ENCODE assay signal across 8 mouse cellular contexts in the genomic region with DNA sequence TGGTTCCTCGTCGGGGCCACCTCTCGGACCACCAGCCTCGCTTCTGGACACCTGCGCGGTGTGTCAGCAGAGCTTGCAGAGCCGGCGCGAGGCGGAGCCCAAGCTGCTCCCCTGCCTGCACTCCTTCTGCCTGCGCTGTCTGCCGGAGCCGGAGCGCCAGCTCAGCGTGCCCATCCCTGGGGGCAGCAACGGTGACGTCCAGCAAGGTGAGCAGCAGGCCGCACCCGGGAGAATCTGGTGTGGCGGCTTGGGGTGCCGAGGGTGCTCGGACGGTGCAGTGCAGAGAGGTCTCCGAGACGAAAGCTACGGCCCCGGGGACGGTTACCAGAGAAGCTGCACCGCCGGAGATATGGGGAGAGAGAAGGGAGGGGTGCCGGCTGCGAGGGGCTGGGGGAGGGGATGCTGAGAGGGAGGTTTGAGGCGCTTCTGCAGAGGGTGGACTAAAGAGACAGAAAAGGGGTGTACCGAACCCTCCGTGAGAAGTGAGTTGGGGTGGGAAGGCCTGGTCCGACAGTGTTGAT. TPM values are rescaled to one million over a fixed set of nuclear protein-coding genes. Genes with fewer than 3 reads are reported as not detected.
DNase-seq lines count a peak whose midpoint lies in the region; ATAC-seq lines count a peak whose summit lies in the region.

No protein-coding gene starts in this region.

- DNase-seq in NIH3T3 (ENCODE audit: low read depth) = peak; percentile 56
- peak; percentile 66 for DNase-seq in cerebellum, adult 9-10 months
- DNase-seq in left cerebral cortex, adult 8-10 months (ENCODE audit: low spot score in 2 of 2) = peak; percentile 23 to 43
- DNase-seq in right cerebral cortex, adult 2 months (ENCODE audit: low spot score in 2 of 2) = peak; percentile 49 to 56
- peak; percentile 23 for DNase-seq in urinary bladder, postnatal 10 days (ENCODE audit: low spot score)

- no peaks in the 10 kb centered on the region for H3K36me3 ChIP-seq in hindbrain, embryonic 13.5 days

- H3K4me3 ChIP-seq in hindbrain, embryonic 13.5 days = peak overlapping the region; percentile 100

- WGBS in hindbrain, embryonic 13.5 days = under 1% methylated on average over 34 of the region's 36 CpGs

- no peaks in the 10 kb centered on the region for H3K27me3 ChIP-seq in hindbrain, embryonic 13.5 days

- H3K9ac ChIP-seq in hindbrain, embryonic 13.5 days = peak overlapping the region; percentile 99

- H3K4me1 ChIP-seq in hindbrain, embryonic 13.5 days (replicated peaks) = peaks cover 28% of the 10 kb centered on the region

- peak overlapping the region; percentile 99 for H3K27ac ChIP-seq in hindbrain, embryonic 13.5 days

- H3K4me2 ChIP-seq in hindbrain, embryonic 13.5 days = peak overlapping the region; percentile 96

- peak; percentile 42; the same call in 1 of the 2 replicates for ATAC-seq in frontal cortex, adult (ENCODE audit: low TSS enrichment)
- ATAC-seq in hindbrain, embryonic 13.5 days (ENCODE audit: low FRiP score) = peak; percentile 75
- ATAC-seq in megakaryocyte, adult 5-6 weeks (ENCODE audit: poor library complexity, severe bottlenecking) = peak; percentile 25

- no peaks in the 10 kb centered on the region for H3K9me3 ChIP-seq in hindbrain, embryonic 13.5 days

RNA-seq across cellular contexts. Expression of a gene that starts 1.2 kb away (rescaled TPM):
- 35.9 and 39.5 TPM in 2 replicates for polyA plus RNA-seq in hindbrain, embryonic 13.5 days (2015; fragmentation: Nextera tagmentation; extraction: Ambion mirVana)
- total RNA-seq in left cerebral cortex, adult 8-10 months (2022) = 10 to 100 TPM; 46.9 to 57.8 (median 51.7) TPM
- 88.5 and 89.6 TPM in 2 replicates for total RNA-seq in megakaryocyte, adult 5-6 weeks (2015)
- 42.5 and 47.5 TPM in 2 replicates for total RNA-seq in megakaryocyte, adult 5-6 weeks (2017)

Comparison
In these comparisons a context has a peak if more than half of its experiments do, and no peak if none do; other contexts are left out.
1. Peak in every context shown above with its lines: DNase-seq, ATAC-seq, H3K4me3 ChIP-seq and H3K27ac ChIP-seq.
2. ATAC-seq: peak in every context shown above with its lines; median percentile 75 in hindbrain, embryonic 13.5 days; 42 in frontal cortex, adult; 25 in megakaryocyte, adult 5-6 weeks.